Mouse (Mus musculus) MN1 (cell line): Measurements from ENCODE around the gene Paf1.

Experiments
- DNase-seq: peaks from one replicate; pipeline ENCODE4 v3.0.0-alpha.2; 2016; ENCODE audit warnings: low spot score

The Paf1 gene

DNA sequence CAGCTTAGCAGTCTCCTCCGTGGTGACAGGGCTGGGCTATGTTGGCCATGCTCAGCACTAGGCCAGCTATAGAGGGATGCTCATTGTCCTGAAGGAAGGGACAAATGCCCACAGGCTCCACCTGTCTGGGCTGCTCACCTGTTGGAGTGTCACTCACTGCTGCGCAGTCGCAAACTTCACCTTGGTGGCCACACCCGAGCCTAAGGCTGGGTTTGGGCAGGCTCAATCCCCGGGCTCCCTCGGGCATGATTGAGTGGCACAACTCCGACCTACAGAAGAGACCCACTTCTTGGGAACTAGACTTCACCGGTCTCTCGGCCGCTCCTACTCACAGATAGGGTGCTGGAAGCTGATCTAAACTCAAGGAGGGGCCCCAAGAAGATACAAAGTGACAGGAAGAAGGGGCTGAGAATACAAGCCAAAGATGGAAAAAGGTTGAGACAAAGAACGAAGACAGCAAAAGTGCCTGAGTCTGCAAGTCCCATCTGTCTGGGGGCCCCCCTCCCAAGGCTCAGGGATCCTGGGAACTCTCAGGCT is 21.7 kb upstream of the Paf1 start:
- no peak for DNase-seq

- peak; percentile 58 for DNase-seq
Observed at GRCm38 (mm10) chr7:28371514-28371989, 21.2 kb upstream of the Paf1 start.

DNA sequence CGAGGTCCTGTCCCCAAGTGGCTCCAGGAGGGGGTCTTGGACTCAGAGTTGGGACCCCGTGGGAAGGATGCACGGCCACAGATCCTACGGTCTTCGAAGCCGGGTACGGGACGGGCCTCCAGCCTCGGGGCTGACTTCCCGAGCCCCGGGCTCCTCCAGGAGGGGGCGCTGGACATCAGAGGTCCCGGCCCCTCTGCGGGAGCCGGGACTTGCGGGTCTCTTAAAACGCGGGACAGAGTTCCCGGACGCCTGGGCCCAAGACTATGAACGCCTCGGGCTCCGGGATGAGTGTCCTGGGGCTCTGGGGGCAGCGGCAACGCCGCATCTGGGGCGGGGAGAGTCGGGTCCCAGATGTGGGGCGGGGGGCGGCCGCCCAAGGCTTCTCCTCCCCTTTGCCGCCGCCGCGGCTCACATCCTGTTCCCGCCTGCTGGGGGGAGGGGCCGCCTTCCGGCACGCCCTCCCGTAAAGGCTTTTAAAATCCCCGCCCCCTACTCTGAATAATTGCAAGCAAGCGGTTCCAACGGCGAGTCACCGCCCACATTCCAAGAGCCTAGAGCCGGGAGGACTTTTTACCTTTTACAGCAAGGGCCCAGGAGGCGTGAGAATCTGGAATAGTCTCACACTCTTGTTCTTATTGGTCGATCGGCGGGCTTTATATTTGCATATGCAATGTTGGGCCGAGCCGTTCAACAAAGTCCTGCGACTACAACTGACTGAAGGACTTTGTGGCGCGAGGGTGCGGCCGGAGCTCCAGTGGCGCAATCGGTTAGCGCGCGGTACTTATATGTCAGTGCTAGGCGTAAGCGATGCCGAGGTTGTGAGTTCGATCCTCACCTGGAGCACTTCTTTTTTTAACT is 20.3 kb upstream of the Paf1 start, which contains the start of gene Plekhg2:
Gene Plekhg2 (minus strand): TSS at position 349 of the 858 bp plus-strand sequence.
- peak; percentile 98 for DNase-seq

DNA sequence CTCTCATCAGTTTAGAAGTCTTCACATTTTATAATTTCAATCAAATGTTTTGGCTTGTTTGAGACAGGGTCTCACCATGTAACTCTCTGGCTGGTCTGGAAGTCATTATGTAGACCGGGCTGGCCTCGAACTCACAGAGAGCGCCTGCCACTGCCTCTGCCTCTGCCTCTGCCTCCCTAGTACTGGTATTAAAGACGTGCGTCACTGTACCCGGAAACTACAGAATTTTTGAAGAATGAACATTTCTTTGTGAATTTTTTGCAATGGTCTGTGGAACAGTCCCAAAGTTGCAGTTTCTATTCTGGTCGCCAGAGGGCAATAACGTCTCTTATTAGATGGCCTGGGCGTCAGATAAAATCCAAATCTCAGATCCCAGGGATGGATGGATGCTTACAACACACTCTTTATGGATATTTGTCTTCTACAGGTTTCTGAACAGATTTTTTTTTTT is 19.6 kb upstream of the Paf1 start:
- DNase-seq = peak; percentile 91

DNA sequence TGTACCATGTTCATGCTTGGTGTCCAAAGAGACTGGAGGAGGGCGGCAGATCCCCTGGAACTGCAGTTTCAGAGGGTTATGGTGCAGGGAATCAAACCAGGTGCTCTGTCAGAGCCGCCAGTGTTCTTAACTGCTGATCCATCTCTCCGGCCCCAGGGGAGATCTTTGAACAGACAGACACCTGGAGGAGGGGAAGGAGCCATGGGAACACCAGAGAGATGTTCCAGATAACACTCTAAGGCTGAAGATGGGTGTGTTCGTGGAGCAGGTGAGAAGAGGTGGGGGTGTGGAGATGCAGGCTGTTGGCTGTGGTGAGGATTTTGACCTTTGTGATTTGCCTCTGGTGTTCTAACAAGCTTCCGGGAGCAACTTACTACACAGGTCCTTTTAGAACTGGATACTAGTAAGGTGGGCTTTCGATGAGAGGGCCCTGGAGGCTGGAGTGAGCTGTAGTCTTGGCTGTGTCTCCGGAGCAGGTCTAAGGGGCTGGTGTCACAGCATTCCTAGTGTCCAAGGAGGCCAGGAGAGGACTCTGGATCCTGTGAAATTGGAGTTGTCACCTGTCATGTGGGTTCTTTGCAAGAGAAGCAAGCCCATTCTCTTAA is 18.8 kb upstream of the Paf1 start:
- DNase-seq = no peak

DNA sequence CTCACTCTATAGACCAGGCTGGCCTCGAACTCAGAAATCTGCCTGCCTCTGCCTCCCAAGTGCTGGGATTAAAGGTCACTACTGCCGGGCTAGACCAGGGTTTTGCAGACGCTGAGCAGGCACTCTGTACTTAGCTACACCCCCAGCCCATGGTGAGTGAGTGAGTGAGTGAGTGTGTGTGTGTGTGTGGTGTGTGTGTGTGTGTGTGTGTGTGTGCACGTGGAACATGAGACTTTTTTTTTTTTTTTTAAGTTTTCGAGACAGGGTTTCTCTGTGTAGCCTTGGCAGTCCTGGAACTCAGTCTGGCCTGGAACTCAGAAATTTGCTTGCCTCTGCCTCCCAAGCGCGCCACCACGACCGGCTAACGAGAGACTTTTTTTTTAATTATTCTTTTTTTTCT is 18.1 kb upstream of the Paf1 start:
- no peak for DNase-seq

DNA sequence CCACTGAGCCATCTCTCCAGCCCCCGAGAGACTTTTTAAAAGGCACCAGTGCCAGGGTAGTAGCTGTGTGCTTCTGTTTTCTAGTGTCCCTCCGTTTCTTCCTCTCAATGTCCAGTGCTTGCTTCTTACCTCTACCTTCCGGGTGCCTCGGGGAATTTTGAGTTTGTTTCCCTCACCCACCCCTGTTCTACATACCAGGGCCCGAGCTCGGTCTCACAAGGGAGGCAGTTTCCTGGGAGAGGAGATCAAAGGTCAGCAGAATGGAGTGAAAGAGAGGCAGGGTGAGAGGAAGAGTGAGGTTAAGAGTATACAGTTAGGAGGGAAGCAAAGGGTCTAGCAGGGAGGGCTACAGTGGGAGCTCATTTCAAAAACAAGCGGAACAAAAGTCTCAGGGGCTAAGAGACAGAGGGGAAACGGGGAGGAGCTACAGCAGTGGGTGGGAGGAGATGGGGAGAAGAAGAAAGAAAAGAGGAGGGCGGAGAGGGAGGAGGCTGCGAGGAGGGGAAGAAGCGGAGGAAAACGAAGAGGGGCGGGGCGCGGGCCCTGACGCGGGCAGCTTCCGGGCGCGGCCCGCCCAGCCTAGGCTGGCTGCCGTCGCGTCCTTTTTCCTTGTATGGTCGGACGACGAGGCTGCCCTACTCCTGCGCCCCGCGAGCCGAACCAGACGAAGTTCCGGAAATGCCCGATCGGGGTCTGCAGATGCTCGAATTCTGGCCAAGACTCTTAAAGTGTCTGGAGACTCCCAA is 17.4 kb upstream of the Paf1 start:
- DNase-seq = peak; percentile 85

DNA sequence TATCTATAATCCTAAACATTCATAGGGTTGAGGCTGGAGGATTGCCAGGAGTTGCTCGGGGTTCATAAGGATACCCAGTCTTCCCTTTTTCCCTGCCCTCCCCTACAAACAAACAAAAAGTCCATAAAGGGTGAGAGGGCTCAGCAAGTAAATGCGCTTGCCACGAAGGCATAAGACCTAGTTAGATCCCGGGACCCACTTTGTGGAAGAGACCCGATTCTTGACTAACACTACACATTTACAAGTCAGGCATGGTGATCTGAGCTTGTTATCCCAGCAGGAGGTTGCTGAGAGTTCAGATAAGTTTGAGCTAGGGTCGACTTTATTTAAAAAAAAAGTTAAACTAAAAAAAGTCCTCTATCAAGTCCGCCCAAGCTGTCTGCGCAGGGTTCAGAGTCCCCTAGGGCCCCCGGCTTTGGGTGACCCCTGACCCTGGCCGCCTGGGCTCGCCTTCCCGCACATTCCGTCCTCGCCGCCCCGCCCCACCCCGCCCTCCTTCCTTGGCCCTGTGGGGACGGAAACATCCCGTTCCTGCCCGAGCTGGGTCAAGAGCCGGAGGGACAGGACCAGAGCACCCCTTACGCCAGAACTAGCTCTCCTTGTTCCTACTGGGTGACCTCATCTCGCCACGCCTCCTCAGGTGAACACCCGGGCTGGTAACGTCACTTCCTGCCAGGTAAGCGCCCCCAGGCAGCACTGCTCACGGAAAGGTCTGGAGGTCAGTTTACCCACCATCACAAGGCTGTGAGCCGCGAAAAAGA is 16.6 kb upstream of the Paf1 start:
- no peak for DNase-seq

GRCm38 (mm10) chr7:28377190-28378065 is 15.3 kb upstream of the Paf1 start:
- no peak for DNase-seq

- no peak for DNase-seq
Observed at GRCm38 (mm10) chr7:28378066-28378690, 14.6 kb upstream of the Paf1 start.

GRCm38 (mm10) chr7:28378769-28379651 is 13.7 kb upstream of the Paf1 start:
- DNase-seq = peak; percentile 88

- no peak for DNase-seq
Observed at GRCm38 (mm10) chr7:28380237-28381016, 12.3 kb upstream of the Paf1 start, which contains the start of gene Zfp36. Gene Zfp36, minus strand, starts transcription at chr7:28380253.

DNA sequence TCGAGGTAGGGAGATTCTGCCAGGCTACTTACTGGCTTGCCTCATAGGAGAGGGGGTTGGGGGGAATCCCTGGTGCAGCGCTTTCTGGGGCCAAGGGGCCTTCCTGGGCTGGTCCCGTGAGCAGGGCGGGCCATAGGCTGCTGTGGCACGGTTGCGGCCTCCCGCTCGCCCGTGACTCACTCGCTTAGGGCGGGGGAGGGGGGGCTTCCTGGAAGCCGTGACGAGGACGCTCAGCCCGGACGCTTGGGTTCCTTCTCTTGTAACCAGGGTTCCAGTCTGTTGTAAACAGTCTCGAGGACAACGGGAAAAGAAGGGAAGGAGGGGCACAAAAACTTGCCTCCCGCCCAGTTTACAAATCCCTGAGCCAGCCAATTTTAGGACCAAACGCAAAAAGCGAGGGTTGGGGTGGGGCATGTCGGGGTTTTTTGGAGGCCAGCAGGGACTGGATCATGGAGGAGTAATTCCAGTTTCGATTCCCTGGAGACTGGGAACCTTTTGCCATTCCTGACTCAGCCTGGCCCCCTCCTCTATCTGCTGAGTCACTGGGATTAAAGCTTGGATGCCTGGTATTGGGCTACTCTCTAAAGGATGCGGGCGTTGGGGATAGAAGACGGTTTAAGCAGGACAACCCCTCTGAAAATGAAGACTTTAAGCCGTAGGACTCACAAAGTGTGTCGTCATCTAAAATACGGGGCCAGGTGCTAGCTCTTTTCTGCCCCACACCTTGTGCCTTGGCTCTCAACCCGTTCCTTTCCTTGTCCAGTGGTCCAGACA is 11.5 kb upstream of the Paf1 start:
- peak; percentile 90 for DNase-seq

DNA sequence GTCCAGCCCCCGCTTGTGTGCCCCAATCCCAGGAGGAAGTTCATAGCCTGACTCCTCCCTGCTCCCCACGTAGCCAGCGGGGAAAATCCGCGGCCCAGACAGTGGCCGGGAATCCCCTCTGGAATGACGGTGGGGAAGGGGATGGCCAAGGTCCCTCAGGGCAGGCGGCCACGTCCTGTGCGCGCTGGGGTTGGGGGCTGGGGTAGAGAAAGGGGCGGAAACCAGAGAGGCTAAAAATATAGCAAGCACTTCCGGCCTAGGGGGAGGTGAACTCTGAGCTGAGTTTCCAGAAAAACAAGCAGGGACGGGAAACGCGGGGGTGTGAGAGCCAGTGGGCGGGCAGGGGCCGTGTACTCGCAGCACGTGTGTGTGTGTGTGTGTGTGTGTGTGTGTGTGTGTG is 10.8 kb upstream of the Paf1 start:
- peak; percentile 77 for DNase-seq

GRCm38 (mm10) chr7:28382347-28382951 is 10.3 kb upstream of the Paf1 start:
- peak; percentile 34 for DNase-seq

GRCm38 (mm10) chr7:28382981-28383396 is 9.8 kb upstream of the Paf1 start:
- peak; percentile 87 for DNase-seq

- DNase-seq = no peak
Observed at GRCm38 (mm10) chr7:28383606-28384005, 9.1 kb upstream of the Paf1 start.
